Mouse (Mus musculus): ENCODE results near the gene Med27. TPM values are rescaled to one million over a fixed set of nuclear protein-coding genes. Genes with fewer than 3 reads are reported as not detected.
"Not testable (repeated sequence)": the region's sequence is repeated elsewhere in the genome, so short reads cannot be mapped to it uniquely, and the experiment has no call there.

Med27 gene
- polyA plus RNA-seq, 1 experiment from 2014 or later, result 58.6 TPM

GRCm38 (mm10) chr2:29515831-29516447 is 169.3 kb downstream of the Med27 start:
- no peak for DNase-seq (ENCODE audit: low spot score)

GRCm38 (mm10) chr2:29516621-29517170 is 170.1 kb downstream of the Med27 start:
- DNase-seq (ENCODE audit: low spot score), result no peak

GRCm38 (mm10) chr2:29519402-29519801 is 172.8 kb downstream of the Med27 start:
- DNase-seq (ENCODE audit: low spot score), result no peak

- DNase-seq (ENCODE audit: low spot score), result no peak
Observed at GRCm38 (mm10) chr2:29520206-29520605, 173.6 kb downstream of the Med27 start.

GRCm38 (mm10) chr2:29521486-29521885 is 174.9 kb downstream of the Med27 start:
- DNase-seq (ENCODE audit: low spot score), result no peak

GRCm38 (mm10) chr2:29523918-29524811 is 177.5 kb downstream of the Med27 start:
- no peak for DNase-seq (ENCODE audit: low spot score)

GRCm38 (mm10) chr2:29525273-29525805 is 178.7 kb downstream of the Med27 start:
- no peak for DNase-seq (ENCODE audit: low spot score)

- DNase-seq (ENCODE audit: low spot score), result no peak
Observed at GRCm38 (mm10) chr2:29526266-29526665, 179.6 kb downstream of the Med27 start.

- not testable (repeated sequence) for DNase-seq (ENCODE audit: low spot score)
Observed at GRCm38 (mm10) chr2:29527480-29527879, 180.9 kb downstream of the Med27 start.

- no peak for DNase-seq (ENCODE audit: low spot score)
Observed at GRCm38 (mm10) chr2:29528811-29529210, 182.2 kb downstream of the Med27 start.

- DNase-seq (ENCODE audit: low spot score), result not testable (repeated sequence)
Observed at GRCm38 (mm10) chr2:29529788-29530187, 183.2 kb downstream of the Med27 start.

GRCm38 (mm10) chr2:29532173-29532572 is 185.6 kb downstream of the Med27 start:
- no peak for DNase-seq (ENCODE audit: low spot score)

- no peak for DNase-seq (ENCODE audit: low spot score)
Observed at GRCm38 (mm10) chr2:29532921-29533320, 186.3 kb downstream of the Med27 start.

GRCm38 (mm10) chr2:29535566-29536244 is 189.1 kb downstream of the Med27 start:
- DNase-seq (ENCODE audit: low spot score), result no peak

GRCm38 (mm10) chr2:29536481-29536880 is 189.9 kb downstream of the Med27 start:
- DNase-seq (ENCODE audit: low spot score), result no peak

GRCm38 (mm10) chr2:29537334-29537733 is 190.7 kb downstream of the Med27 start:
- DNase-seq (ENCODE audit: low spot score), result no peak

GRCm38 (mm10) chr2:29542039-29542438 is 195.4 kb downstream of the Med27 start:
- no peak for DNase-seq (ENCODE audit: low spot score)

- no peak for DNase-seq (ENCODE audit: low spot score)
Observed at GRCm38 (mm10) chr2:29546571-29546970, 200.0 kb downstream of the Med27 start.

- DNase-seq (ENCODE audit: low spot score), result no peak
Observed at GRCm38 (mm10) chr2:29551816-29552585, 205.4 kb downstream of the Med27 start.

- DNase-seq (ENCODE audit: low spot score), result peak; percentile 62
Observed at GRCm38 (mm10) chr2:29553945-29554634, 207.5 kb downstream of the Med27 start.
